Mouse (Mus musculus) kidney, embryonic 14.5 days (tissue): ENCODE results near the gene Usp38. TPM values are rescaled to one million over a fixed set of nuclear protein-coding genes. Genes with fewer than 3 reads are reported as not detected.

Experiments
- ATAC-seq: fragments of 200-750 bp; cut with Nextera tagmentation; 2 replicates; pipeline ENCODE4 v1.8.0; 2017; ENCODE audit warnings: moderate number of reproducible peaks, mild to moderate bottlenecking, moderate TSS enrichment, moderate library complexity; ENCODE audit not compliant: low FRiP score, low TSS enrichment
- H3K27ac ChIP-seq: fragments of 300-500 bp; sonication (generic); 2 replicates; pipeline ENCODE4 v1.5.1; 2014; ENCODE audit warnings: low read depth, mild to moderate bottlenecking, low read length, moderate library complexity, mixed read lengths
- H3K27me3 ChIP-seq: fragments of 300-500 bp; sonication (generic); 2 replicates; pipeline ENCODE4 v1.6.1; 2014; ENCODE audit warnings: mild to moderate bottlenecking, low read length; ENCODE audit not compliant: control insufficient read depth, insufficient read depth
- H3K36me3 ChIP-seq: fragments of 300-500 bp; sonication (generic); 2 replicates; pipeline ENCODE4 v1.6.1; 2014; ENCODE audit warnings: low read length, mixed read lengths; ENCODE audit not compliant: control insufficient read depth, insufficient read depth
- H3K4me1 ChIP-seq: fragments of 300-500 bp; sonication (generic); 2 replicates; pipeline ENCODE4 v1.6.1; 2014; ENCODE audit warnings: low read length, mixed read lengths; ENCODE audit not compliant: control insufficient read depth, insufficient read depth
- H3K4me2 ChIP-seq: fragments of 300-500 bp; sonication (generic); replicated peaks from 2 replicates; pipeline ENCODE4 v1.6.1; 2014; ENCODE audit warnings: low read depth, mild to moderate bottlenecking, low read length
- H3K4me3 ChIP-seq: fragments of 300-500 bp; sonication (generic); 2 replicates; pipeline ENCODE4 v1.5.1; 2014; ENCODE audit warnings: mild to moderate bottlenecking, low read length
- H3K9ac ChIP-seq: fragments of 300-500 bp; sonication (generic); 2 replicates; pipeline ENCODE4 v1.6.1; 2014; ENCODE audit warnings: low read depth, mild to moderate bottlenecking, low read length, moderate library complexity
- H3K9me3 ChIP-seq: fragments of 300-500 bp; sonication (generic); 2 replicates; pipeline ENCODE4 v1.6.1; 2016; ENCODE audit warnings: low read length; ENCODE audit not compliant: control insufficient read depth
- WGBS: fragments of 180-500 bp; shearing (Covaris S2); extraction: QIAGEN DNeasy Blood & Tissue Kit; methylation state at CpG from one replicate; pipeline ENCODE4 v1.1.7; 2014; 5-methylcytosine and 5-hydroxymethylcytosine counted together
- polyA plus RNA-seq: library from polyadenylated mRNA; unstranded; fragments of >200 nt; fragmentation: Nextera tagmentation; extraction: Ambion mirVana; gene quantifications from 2 replicates; pipeline ENCODE4 v1.2.1, GENCODE M21; 2014

The Usp38 gene
- polyA plus RNA-seq, 1 experiment from 2014 or later = 25.5 TPM

- peak overlapping the region; percentile 16 for H3K4me3 ChIP-seq
- peak overlapping the region; percentile 97 for H3K4me2 ChIP-seq
- 82% methylated on average over 4 of the region's 4 CpGs for WGBS
- no peak overlapping the region for H3K27ac ChIP-seq
- H3K36me3 ChIP-seq = peaks cover 22% of the 10 kb centered on the region; the same call in 1 of the 2 replicates
- H3K4me1 ChIP-seq = peaks cover 22% of the 10 kb centered on the region
- peak overlapping the region; percentile 18; the same call in 1 of the 2 replicates for H3K9ac ChIP-seq
- no peaks in the 10 kb centered on the region for H3K27me3 ChIP-seq
- ATAC-seq = no peak
- H3K9me3 ChIP-seq = no peaks in the 10 kb centered on the region
Observed at GRCm38 (mm10) chr8:81012031-81012560, 2.6 kb downstream of the Usp38 start.

- WGBS = 92% methylated on average over 5 of the region's 5 CpGs
- Histone ChIP-seq H3K27me3 (no peaks in the 10 kb centered on the region), H3K4me3 (no peak overlapping the region), H3K4me2 (no peak overlapping the region), H3K4me1 (peaks cover 22% of the 10 kb centered on the region), H3K9me3 (no peaks in the 10 kb centered on the region), H3K27ac (no peak overlapping the region), H3K9ac (no peak overlapping the region), H3K36me3 (peaks cover 33% of the 10 kb centered on the region; the same call in 1 of the 2 replicates)
- ATAC-seq = no peak
Observed at GRCm38 (mm10) chr8:81010386-81010785, 4.3 kb downstream of the Usp38 start.

GRCm38 (mm10) chr8:81005114-81005513 is 9.6 kb downstream of the Usp38 start:
- H3K9me3 ChIP-seq = no peaks in the 10 kb centered on the region
- H3K27ac ChIP-seq = no peak overlapping the region
- WGBS = 95% methylated on average over 1 of the region's 1 CpGs
- H3K4me1 ChIP-seq = no peaks in the 10 kb centered on the region
- H3K4me3 ChIP-seq = no peak overlapping the region
- no peak for ATAC-seq
- H3K9ac ChIP-seq = no peak overlapping the region
- peaks cover 60% of the 10 kb centered on the region for H3K36me3 ChIP-seq
- H3K27me3 ChIP-seq = no peaks in the 10 kb centered on the region
- no peak overlapping the region for H3K4me2 ChIP-seq

- Histone ChIP-seq H3K36me3 (peaks cover 65% of the 10 kb centered on the region), H3K27me3 (no peaks in the 10 kb centered on the region)
Observed at GRCm38 (mm10) chr8:80996632-80997031, 18.1 kb downstream of the Usp38 start.

GRCm38 (mm10) chr8:80991937-80992336 is 22.8 kb downstream of the Usp38 start:
- WGBS = 52% methylated on average over 3 of the region's 3 CpGs
- H3K27ac ChIP-seq = no peak overlapping the region
- ATAC-seq = peak; percentile 89

More at GRCm38 (mm10) chr8:80996632-80997031, 18.1 kb downstream of the Usp38 start:
- WGBS = 22% methylated on average over 1 of the region's 1 CpGs
- Histone ChIP-seq H3K4me1 (no peaks in the 10 kb centered on the region), H3K9me3 (no peaks in the 10 kb centered on the region), H3K4me3 (no peak overlapping the region), H3K9ac (no peak overlapping the region), H3K27ac (no peak overlapping the region), H3K4me2 (no peak overlapping the region)
- no peak for ATAC-seq

GRCm38 (mm10) chr8:80982829-80983228 is 31.9 kb downstream of the Usp38 start:
- H3K9ac ChIP-seq = no peak overlapping the region
- no peaks in the 10 kb centered on the region for H3K27me3 ChIP-seq
- H3K4me3 ChIP-seq = no peak overlapping the region
- WGBS = 85% methylated on average over 4 of the region's 4 CpGs
- H3K27ac ChIP-seq = no peak overlapping the region
- ATAC-seq = no peak
- H3K36me3 ChIP-seq = peaks cover 46% of the 10 kb centered on the region
- no peak overlapping the region for H3K4me2 ChIP-seq
- H3K4me1 ChIP-seq = no peaks in the 10 kb centered on the region
- no peaks in the 10 kb centered on the region for H3K9me3 ChIP-seq

More at GRCm38 (mm10) chr8:80991937-80992336, 22.8 kb downstream of the Usp38 start:
- Histone ChIP-seq H3K9me3 (no peaks in the 10 kb centered on the region), H3K4me2 (no peak overlapping the region), H3K9ac (no peak overlapping the region), H3K4me1 (no peaks in the 10 kb centered on the region), H3K36me3 (peaks cover 69% of the 10 kb centered on the region), H3K4me3 (no peak overlapping the region), H3K27me3 (no peaks in the 10 kb centered on the region)

GRCm38 (mm10) chr8:80981696-80982095 is 33.0 kb downstream of the Usp38 start:
- Histone ChIP-seq H3K4me1 (no peaks in the 10 kb centered on the region), H3K9me3 (no peaks in the 10 kb centered on the region), H3K36me3 (peaks cover 38% of the 10 kb centered on the region), H3K4me2 (no peak overlapping the region), H3K27ac (no peak overlapping the region), H3K27me3 (no peaks in the 10 kb centered on the region), H3K4me3 (no peak overlapping the region), H3K9ac (no peak overlapping the region)
- WGBS = 50% methylated on average over 9 of the region's 9 CpGs
- no peak for ATAC-seq

- ATAC-seq = no peak
- no peak overlapping the region for H3K27ac ChIP-seq
- H3K9me3 ChIP-seq = no peaks in the 10 kb centered on the region
- WGBS = 73% methylated on average over 4 of the region's 4 CpGs
- no peaks in the 10 kb centered on the region for H3K4me1 ChIP-seq
- no peak overlapping the region for H3K4me3 ChIP-seq
- H3K36me3 ChIP-seq = peaks cover 29% of the 10 kb centered on the region
- no peaks in the 10 kb centered on the region for H3K27me3 ChIP-seq
- H3K4me2 ChIP-seq = no peak overlapping the region
- H3K9ac ChIP-seq = no peak overlapping the region
Observed at GRCm38 (mm10) chr8:80980063-80980462, 34.7 kb downstream of the Usp38 start.

- H3K9me3 ChIP-seq = no peaks in the 10 kb centered on the region
- peaks cover 16% of the 10 kb centered on the region for H3K36me3 ChIP-seq
- no peak overlapping the region for H3K4me2 ChIP-seq
- no peak for ATAC-seq
- H3K4me3 ChIP-seq = no peak overlapping the region
- no peaks in the 10 kb centered on the region for H3K4me1 ChIP-seq
- no peak overlapping the region for H3K9ac ChIP-seq
- H3K27ac ChIP-seq = no peak overlapping the region
- H3K27me3 ChIP-seq = no peaks in the 10 kb centered on the region
- WGBS = 88% methylated on average over 1 of the region's 1 CpGs
Observed at GRCm38 (mm10) chr8:80977231-80977630, 37.5 kb downstream of the Usp38 start.
